ENCODE assay signal across 8 mouse cellular contexts in the genomic region with DNA sequence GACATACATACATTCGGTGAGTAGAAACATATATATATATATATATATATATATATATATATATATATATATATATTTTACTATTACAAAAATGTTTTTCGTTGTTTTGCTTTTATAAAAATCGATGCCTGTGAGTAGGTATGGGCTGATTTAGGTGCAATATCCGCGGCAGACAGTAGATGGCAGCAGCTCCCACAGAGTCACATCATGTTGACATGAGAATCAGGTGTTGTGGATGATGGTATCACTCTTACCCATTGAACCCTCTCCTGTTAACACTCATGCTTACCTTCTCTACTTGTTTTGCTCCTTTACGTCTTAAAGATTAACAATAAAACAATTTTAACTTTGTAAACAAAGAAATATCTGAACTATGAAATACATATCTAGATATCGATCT.
DNase-seq lines count a peak whose midpoint lies in the region; TF ChIP-seq lines count a peak whose summit lies in the region.
"Had no signal": no experiment of that assay in that cellular context is flagged by ENCODE, and none has a peak within 500 bp of the region (broad histone marks: within the 10 kb centered on the region; RNA-seq: fewer than 3 reads in every experiment).

No protein-coding gene starts in this region.

- no peak overlapping the region for H3K9ac ChIP-seq in MEL (ENCODE audit: control insufficient read depth, low read depth, low read length, poor library complexity, severe bottlenecking)
- H3K9ac ChIP-seq: heart, embryonic 15.5 days had no signal

- H3K36me3 ChIP-seq in MEL (ENCODE audit: control insufficient read depth in 1 of 2, insufficient read depth in 2 of 2, low read length in 2 of 2): no peaks in the 10 kb centered on the region
- H3K36me3 ChIP-seq: heart, embryonic 15.5 days had no signal

- no peaks in the 10 kb centered on the region for H3K27me3 ChIP-seq in MEL (ENCODE audit: control insufficient read depth in 1 of 2, insufficient read depth in 2 of 2, low read length in 2 of 2)
- H3K27me3 ChIP-seq: heart, embryonic 15.5 days had no signal

- no peaks in the 10 kb centered on the region for H3K9me3 ChIP-seq in MEL (replicated peaks; ENCODE audit: insufficient read depth, low read length)
- H3K9me3 ChIP-seq: heart, embryonic 15.5 days had no signal

- TF ChIP-seq RAD21 in MEL (IDR thresholded peaks at IDR 0.05; ENCODE audit: low read depth, low read length): peak; percentile 75

- no peak for TF ChIP-seq EP300 in MEL (IDR thresholded peaks at IDR 0.05; ENCODE audit: low read depth in 1 of 2, low read length in 2 of 2)

- H3K79me2 ChIP-seq in MEL (ENCODE audit: control insufficient read depth, insufficient read depth, low read length, poor library complexity): no peaks in the 10 kb centered on the region

- H3K4me3 ChIP-seq in MEL (ENCODE audit: control insufficient read depth in 1 of 2, insufficient read depth in 1 of 2, low read depth in 2 of 2, low read length in 2 of 2): no peak overlapping the region
- H3K4me3 ChIP-seq: heart, embryonic 15.5 days had no signal

- DNase-seq in CD4-positive, CD25-positive, alpha-beta regulatory T cell, adult 2 months (ENCODE audit: low read depth, low spot score): peak; percentile 80
- peak; percentile 49 for DNase-seq in MEL (ENCODE audit: low read depth, low spot score)
- peak; percentile 66 for DNase-seq in cerebellum, adult 9-10 months
- peak; percentile 69 to 72 for DNase-seq in frontal cortex, postnatal 36 days (ENCODE audit: low spot score in 2 of 2)
- peak; percentile 77 to 79 for DNase-seq in kidney, postnatal 4 days
- DNase-seq in lung, postnatal 14 days: peak; percentile 63
- DNase-seq in spleen, adult 12 weeks (ENCODE audit: low spot score): peak; percentile 7

- H3K4me1 ChIP-seq in MEL (ENCODE audit: control insufficient read depth in 1 of 2, insufficient read depth in 2 of 2, low read length in 2 of 2): no peaks in the 10 kb centered on the region
- H3K4me1 ChIP-seq: heart, embryonic 15.5 days had no signal

- TF ChIP-seq POLR2A in MEL (IDR thresholded peaks at IDR 0.05; ENCODE audit: control insufficient read depth in 1 of 2, insufficient read depth in 1 of 2, low read depth in 1 of 2, low read length in 2 of 2, poor library complexity in 1 of 2): no peak

- H3K27ac ChIP-seq in MEL (ENCODE audit: control insufficient read depth, low read depth, low read length): no peak overlapping the region
- H3K27ac ChIP-seq: heart, embryonic 15.5 days had no signal

- peak; percentile 71 to 79 (median 71) for TF ChIP-seq CTCF in MEL (IDR thresholded peaks at IDR 0.05 in 2 of 3, conservative IDR thresholded peaks at IDR 0.05 in 1 of 3; ENCODE audit: control insufficient read depth in 1 of 3, insufficient read depth in 1 of 3, low read depth in 2 of 3, low read length in 3 of 3, poor library complexity in 1 of 3, severe bottlenecking in 1 of 3)

TF ChIP-seq in MEL, 35 proteins besides CTCF, POLR2A, EP300 and RAD21:
- TF ChIP-seq ZC3H11A (IDR thresholded peaks at IDR 0.05; ENCODE audit: low read depth, low read length): peak; percentile 59
- no peak for TF ChIP-seq ETS1 (IDR thresholded peaks at IDR 0.05; ENCODE audit: low read depth, low read length)
- peak; percentile 73 for TF ChIP-seq SMC3 (IDR thresholded peaks at IDR 0.05; ENCODE audit: low read depth, low read length)

Comparison
In these comparisons a context has a peak if more than half of its experiments do, and no peak if none do; other contexts are left out.
1. DNase-seq: peak in every context shown above with its lines; median percentile 80 in CD4-positive, CD25-positive, alpha-beta regulatory T cell, adult 2 months; 78 in kidney, postnatal 4 days; 70 in frontal cortex, postnatal 36 days; 66 in cerebellum, adult 9-10 months; 63 in lung, postnatal 14 days; 49 in MEL; 7 in spleen, adult 12 weeks.